Mouse (Mus musculus) thymus, postnatal 36 days (tissue): ENCODE measurements around the gene Nes.

Experiments
- DNase-seq, 2 experiments: peaks; one replicate each; pipeline ENCODE4 v3.0.0; 2022; ENCODE audit warnings: mixed read lengths in 2 of 2

Gene Nes

GRCm38 (mm10) chr3:88023192-88024074 is 52.6 kb downstream of the Nes start:
- DNase-seq: no peak

DNA sequence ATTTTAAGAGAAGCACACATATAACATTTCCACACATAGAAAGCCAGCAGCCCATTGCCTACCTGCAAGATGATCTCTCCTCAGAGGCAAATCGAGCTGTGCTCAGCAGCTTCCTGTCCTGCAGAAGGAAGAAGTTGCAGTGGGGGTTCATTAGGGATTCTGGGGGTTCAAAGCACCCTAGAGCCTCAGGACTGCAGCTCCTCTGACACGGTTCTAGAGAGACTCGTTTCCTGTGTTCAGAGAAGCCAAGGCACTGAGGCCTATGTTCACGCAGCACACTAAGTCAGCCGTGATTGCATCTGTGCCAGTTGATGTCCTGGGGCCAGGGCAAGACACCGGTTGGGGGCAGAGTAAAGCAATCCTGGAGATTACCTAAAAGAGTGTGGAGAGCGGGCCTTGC is 55.9 kb downstream of the Nes start:
- DNase-seq: no peak

GRCm38 (mm10) chr3:88027434-88028186 is 56.7 kb downstream of the Nes start, which contains the start of gene Hapln2:
Hapln2 (minus strand) TSS chr3:88027583.
- DNase-seq: peak in 1 of 2 experiments; percentile 12
